Mouse (Mus musculus) liver (tissue): ENCODE measurements around the gene Snrnp70.
A peak's percentile ranks its signal among the peaks of the same experiment; 100 is the strongest.

Experiments
- DNase-seq: peaks from one replicate; pipeline ENCODE4 v3.0.0-alpha.2; 2020; ENCODE audit warnings: mixed read lengths

The Snrnp70 gene

GRCm38 (mm10) chr7:45334605-45335004 is 60.9 kb downstream of the Snrnp70 start:
- no peak for DNase-seq

- DNase-seq = peak; percentile 72
Observed at GRCm38 (mm10) chr7:45333431-45333982, 62.0 kb downstream of the Snrnp70 start, which contains the start of gene Trpm4. Gene Trpm4, minus strand, starts transcription at chr7:45333780.

- peak; percentile 39 for DNase-seq
Observed at GRCm38 (mm10) chr7:45332685-45333425, 62.7 kb downstream of the Snrnp70 start.

- no peak for DNase-seq
Observed at GRCm38 (mm10) chr7:45331502-45331901, 64.0 kb downstream of the Snrnp70 start.

GRCm38 (mm10) chr7:45328841-45329475 is 66.6 kb downstream of the Snrnp70 start:
- no peak for DNase-seq
